Mouse (Mus musculus): ENCODE results near the gene Dyrk1a. TPM values are rescaled to one million over a fixed set of nuclear protein-coding genes. Genes with fewer than 3 reads are reported as not detected.

Dyrk1a gene
- total RNA-seq, 1 experiment = 33.2 TPM

GRCm38 (mm10) chr16:94559782-94560181 lies 10.0 kb upstream of the Dyrk1a start:
- no peak overlapping the region for H3K4me3 ChIP-seq (ENCODE audit: insufficient read depth in 1 of 2, low read depth in 1 of 2, low read length in 2 of 2, poor library complexity in 1 of 2, severe bottlenecking in 1 of 2)
- no peak for TF ChIP-seq MAFK (IDR thresholded peaks at IDR 0.05; ENCODE audit: insufficient read depth, low read depth, low read length)
- no peak for TF ChIP-seq ZC3H11A (IDR thresholded peaks at IDR 0.05; ENCODE audit: borderline replicate concordance, low read depth, low read length)
- no peak for TF ChIP-seq CHD2 (IDR thresholded peaks at IDR 0.05; ENCODE audit: low read depth, low read length)
- no peak for DNase-seq (ENCODE audit: low read depth, low spot score)
- H3K4me1 ChIP-seq (ENCODE audit: control insufficient read depth in 2 of 2, insufficient read depth in 2 of 2, low read length in 2 of 2, poor library complexity in 1 of 2) = no peaks in the 10 kb centered on the region; a peak in 1 of 4 replicates
- H3K9ac ChIP-seq (ENCODE audit: insufficient read depth, low read depth, low read length, poor library complexity, severe bottlenecking) = no peak overlapping the region
- H3K27ac ChIP-seq (ENCODE audit: insufficient read depth, low read depth, low read length, poor library complexity, severe bottlenecking) = no peak overlapping the region
- no peaks in the 10 kb centered on the region for H3K9me3 ChIP-seq (ENCODE audit: control insufficient read depth, insufficient read depth, low read depth, low read length)
- in situ Hi-C loops (cut with MboI; ENCODE audit: low sequenced_read_pairs in 2 of 2, unreplicated experiment in 2 of 2) = no loop called here
- no peaks in the 10 kb centered on the region for H3K36me3 ChIP-seq (ENCODE audit: control insufficient read depth, insufficient read depth, low read length, poor library complexity, severe bottlenecking)

DNA sequence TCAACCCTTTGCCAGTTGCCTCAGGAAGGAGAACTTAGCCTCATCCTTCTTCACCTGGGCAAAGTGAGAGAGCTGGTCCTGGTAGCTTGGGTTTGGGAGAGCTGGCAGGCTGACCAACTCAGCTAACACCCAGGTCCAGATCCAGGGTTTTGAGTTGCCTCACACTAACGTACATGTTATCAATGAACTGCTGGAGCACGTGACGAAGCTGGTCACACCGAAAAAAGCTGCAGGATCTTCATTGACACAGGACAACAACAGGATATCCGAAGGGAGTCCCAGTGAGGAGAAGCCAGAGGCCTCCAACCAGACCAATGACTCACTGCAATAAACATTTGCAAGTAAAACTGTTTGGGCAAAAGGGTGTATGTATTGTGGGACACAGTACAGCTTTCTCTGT lies 9.2 kb upstream of the Dyrk1a start:
- Histone ChIP-seq H3K4me3 (ENCODE audit: insufficient read depth in 1 of 2, low read depth in 1 of 2, low read length in 2 of 2, poor library complexity in 1 of 2, severe bottlenecking in 1 of 2) (no peak overlapping the region), H3K36me3 (ENCODE audit: control insufficient read depth, insufficient read depth, low read length, poor library complexity, severe bottlenecking) (no peaks in the 10 kb centered on the region), H3K27ac (ENCODE audit: insufficient read depth, low read depth, low read length, poor library complexity, severe bottlenecking) (no peak overlapping the region), H3K4me1 (ENCODE audit: control insufficient read depth in 2 of 2, insufficient read depth in 2 of 2, low read length in 2 of 2, poor library complexity in 1 of 2) (no peaks in the 10 kb centered on the region; a peak in 1 of 4 replicates), H3K9ac (ENCODE audit: insufficient read depth, low read depth, low read length, poor library complexity, severe bottlenecking) (no peak overlapping the region), H3K9me3 (ENCODE audit: control insufficient read depth, insufficient read depth, low read depth, low read length) (no peaks in the 10 kb centered on the region)
- in situ Hi-C loops (cut with MboI; ENCODE audit: low sequenced_read_pairs in 2 of 2, unreplicated experiment in 2 of 2) = no loop called here
- DNase-seq (ENCODE audit: low read depth, low spot score) = no peak
- no peak for TF ChIP-seq CHD2 (IDR thresholded peaks at IDR 0.05; ENCODE audit: low read depth, low read length)
- no peak for TF ChIP-seq MAFK (IDR thresholded peaks at IDR 0.05; ENCODE audit: insufficient read depth, low read depth, low read length)
- TF ChIP-seq ZNF384 (IDR thresholded peaks at IDR 0.05; ENCODE audit: low read depth, low read length) = no peak
- no peak for TF ChIP-seq HCFC1 (IDR thresholded peaks at IDR 0.05; ENCODE audit: borderline replicate concordance, insufficient read depth, low read length)
- no peak for TF ChIP-seq ZC3H11A (IDR thresholded peaks at IDR 0.05; ENCODE audit: borderline replicate concordance, low read depth, low read length)

DNA sequence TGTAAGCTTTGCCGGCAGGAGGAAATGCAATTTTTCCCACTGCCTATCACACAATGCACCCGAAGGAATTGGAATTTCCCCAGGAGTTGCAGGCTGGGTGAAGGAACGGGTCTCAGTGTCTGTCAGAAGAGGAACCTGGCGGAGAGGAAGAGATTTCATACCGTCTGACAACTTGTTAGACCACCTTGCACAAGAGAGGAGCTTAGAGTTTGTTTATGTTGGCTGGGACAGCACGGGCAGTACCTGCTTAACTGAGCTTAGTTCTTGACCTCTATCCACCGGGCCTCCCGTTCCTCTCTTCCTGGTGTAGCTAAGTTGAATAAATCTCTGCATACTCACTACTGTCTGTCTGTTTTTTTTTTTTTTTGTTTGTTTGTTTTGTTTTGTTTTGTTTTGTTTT lies 3.7 kb upstream of the Dyrk1a start:
- Histone ChIP-seq H3K9ac (ENCODE audit: insufficient read depth, low read depth, low read length, poor library complexity, severe bottlenecking) (no peak overlapping the region), H3K27ac (ENCODE audit: insufficient read depth, low read depth, low read length, poor library complexity, severe bottlenecking) (no peak overlapping the region), H3K9me3 (ENCODE audit: control insufficient read depth, insufficient read depth, low read depth, low read length) (no peaks in the 10 kb centered on the region), H3K36me3 (ENCODE audit: control insufficient read depth, insufficient read depth, low read length, poor library complexity, severe bottlenecking) (no peaks in the 10 kb centered on the region), H3K4me3 (ENCODE audit: insufficient read depth in 1 of 2, low read depth in 1 of 2, low read length in 2 of 2, poor library complexity in 1 of 2, severe bottlenecking in 1 of 2) (no peak overlapping the region), H3K4me1 (ENCODE audit: control insufficient read depth in 2 of 2, insufficient read depth in 2 of 2, low read length in 2 of 2, poor library complexity in 1 of 2) (0 out of 4 replicates have a peak, but pooled peaks cover 0 to 4% of the 10 kb centered on the region in 2 experiments)
- DNase-seq (ENCODE audit: low read depth, low spot score) = no peak
- in situ Hi-C loops (cut with MboI; ENCODE audit: low sequenced_read_pairs in 2 of 2, unreplicated experiment in 2 of 2) = no loop called here
- TF ChIP-seq ZNF384 (IDR thresholded peaks at IDR 0.05; ENCODE audit: low read depth, low read length) (no peak), MAFK (IDR thresholded peaks at IDR 0.05; ENCODE audit: insufficient read depth, low read depth, low read length) (no peak), ZC3H11A (IDR thresholded peaks at IDR 0.05; ENCODE audit: borderline replicate concordance, low read depth, low read length) (no peak), CHD2 (IDR thresholded peaks at IDR 0.05; ENCODE audit: low read depth, low read length) (no peak), HCFC1 (IDR thresholded peaks at IDR 0.05; ENCODE audit: borderline replicate concordance, insufficient read depth, low read length) (no peak)

DNA sequence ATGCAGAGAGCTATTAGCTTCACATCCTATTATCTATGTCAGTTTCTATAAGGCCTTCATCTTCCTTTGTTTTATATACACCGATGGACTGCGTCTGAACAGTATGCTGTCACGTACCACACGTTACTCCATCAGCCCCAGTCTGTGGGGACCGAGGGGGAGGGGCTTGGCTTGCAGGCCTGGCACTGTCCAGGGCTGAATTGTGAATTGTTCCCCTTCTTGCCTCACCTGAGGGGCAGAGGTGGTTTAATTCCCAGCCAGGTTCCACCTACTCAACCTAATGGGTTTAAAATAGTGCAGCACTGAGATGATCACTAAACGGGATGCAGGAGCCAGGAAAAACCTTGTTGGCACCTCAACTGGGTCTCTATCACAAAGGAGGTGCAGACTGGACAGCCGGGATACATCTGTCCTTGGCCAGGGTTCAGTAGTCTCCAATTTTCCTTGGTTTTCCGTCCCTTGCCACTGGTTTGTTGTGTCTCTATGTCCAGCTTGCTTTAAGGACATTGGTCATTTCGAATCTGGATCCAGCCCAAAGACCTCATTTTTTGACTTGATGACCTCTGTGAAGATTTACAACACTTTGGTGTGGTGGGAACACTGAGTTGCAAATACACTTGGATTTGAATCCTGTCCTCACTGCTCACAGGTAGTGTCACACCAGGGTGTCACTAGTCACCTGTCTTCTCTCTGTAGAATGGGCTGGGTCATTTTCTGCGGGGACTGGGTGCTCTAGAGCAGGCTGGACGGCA lies 2.8 kb upstream of the Dyrk1a start:
- in situ Hi-C loops (cut with MboI; ENCODE audit: low sequenced_read_pairs in 2 of 2, unreplicated experiment in 2 of 2) = no loop called here
- Histone ChIP-seq H3K36me3 (ENCODE audit: control insufficient read depth, insufficient read depth, low read length, poor library complexity, severe bottlenecking) (no peaks in the 10 kb centered on the region), H3K4me1 (ENCODE audit: control insufficient read depth in 2 of 2, insufficient read depth in 2 of 2, low read length in 2 of 2, poor library complexity in 1 of 2) (0 out of 4 replicates have a peak, but pooled peaks cover 0 to 4% of the 10 kb centered on the region in 2 experiments), H3K27ac (ENCODE audit: insufficient read depth, low read depth, low read length, poor library complexity, severe bottlenecking) (no peak overlapping the region), H3K4me3 (ENCODE audit: insufficient read depth in 1 of 2, low read depth in 1 of 2, low read length in 2 of 2, poor library complexity in 1 of 2, severe bottlenecking in 1 of 2) (no peak overlapping the region), H3K9ac (ENCODE audit: insufficient read depth, low read depth, low read length, poor library complexity, severe bottlenecking) (no peak overlapping the region), H3K9me3 (ENCODE audit: control insufficient read depth, insufficient read depth, low read depth, low read length) (no peaks in the 10 kb centered on the region)
- TF ChIP-seq CHD2 (IDR thresholded peaks at IDR 0.05; ENCODE audit: low read depth, low read length) (no peak), ZNF384 (IDR thresholded peaks at IDR 0.05; ENCODE audit: low read depth, low read length) (no peak), HCFC1 (IDR thresholded peaks at IDR 0.05; ENCODE audit: borderline replicate concordance, insufficient read depth, low read length) (no peak), MAFK (IDR thresholded peaks at IDR 0.05; ENCODE audit: insufficient read depth, low read depth, low read length) (no peak), ZC3H11A (IDR thresholded peaks at IDR 0.05; ENCODE audit: borderline replicate concordance, low read depth, low read length) (no peak)
- DNase-seq (ENCODE audit: low read depth, low spot score) = no peak
